8 mouse cellular contexts compared by ENCODE assay signal in genomic region chr5:134014257-134015163, GRCm38 (mm10).
DNase-seq lines count a peak whose midpoint lies in the region; ATAC-seq lines count a peak whose summit lies in the region.

No protein-coding gene starts in this region.

- 18% methylated on average over 13 of the region's 13 CpGs for WGBS in hindbrain, embryonic 14.5 days
- 64% methylated on average over 13 of the region's 13 CpGs for WGBS in midbrain, embryonic 12.5 days

- peaks cover 20% of the 10 kb centered on the region; the same call in 1 of the 2 replicates for H3K4me1 ChIP-seq in hindbrain, embryonic 14.5 days (replicated peaks; ENCODE audit: control insufficient read depth, insufficient read depth, low read length)
- H3K4me1 ChIP-seq in midbrain, embryonic 12.5 days, result peaks cover 14% of the 10 kb centered on the region

- H3K4me3 ChIP-seq in hindbrain, embryonic 14.5 days (replicated peaks; ENCODE audit: low read length), result no peak overlapping the region
- no peak overlapping the region for H3K4me3 ChIP-seq in midbrain, embryonic 12.5 days

- peak overlapping the region; percentile 44; the same call in 1 of the 2 replicates for H3K27ac ChIP-seq in hindbrain, embryonic 14.5 days
- H3K27ac ChIP-seq in midbrain, embryonic 12.5 days (replicated peaks), result 0 out of 2 replicates have a peak overlapping the region, but pooled peaks have one; percentile 17

- no peaks in the 10 kb centered on the region for H3K27me3 ChIP-seq in hindbrain, embryonic 14.5 days (ENCODE audit: control insufficient read depth, insufficient read depth, low read length)
- H3K27me3 ChIP-seq in midbrain, embryonic 12.5 days, result peaks cover 17% of the 10 kb centered on the region

- H3K9ac ChIP-seq in hindbrain, embryonic 14.5 days, result no peak overlapping the region
- H3K9ac ChIP-seq in midbrain, embryonic 12.5 days (replicated peaks), result no peak overlapping the region

- peak; percentile 78 for DNase-seq in adipocyte (ENCODE audit: low spot score)
- peak; percentile 44 to 77 for DNase-seq in cerebellum, postnatal 4 days (ENCODE audit: low spot score in 2 of 2)
- peak; percentile 78 for DNase-seq in gastrocnemius, postnatal 10 days
- peak; percentile 73 for DNase-seq in hindbrain, embryonic 14.5 days (ENCODE audit: low spot score)
- peak; percentile 50 to 57 for DNase-seq in layer of hippocampus, postnatal 14 days (ENCODE audit: low spot score in 2 of 2)
- peak; percentile 27 for DNase-seq in urinary bladder, adult 2 months (ENCODE audit: low spot score)

- no peaks in the 10 kb centered on the region for H3K36me3 ChIP-seq in hindbrain, embryonic 14.5 days (replicated peaks; ENCODE audit: control insufficient read depth, insufficient read depth)
- H3K36me3 ChIP-seq in midbrain, embryonic 12.5 days, result no peaks in the 10 kb centered on the region

- no peak overlapping the region for H3K4me2 ChIP-seq in hindbrain, embryonic 14.5 days (replicated peaks)
- no peak overlapping the region for H3K4me2 ChIP-seq in midbrain, embryonic 12.5 days (replicated peaks)

- peak; percentile 68; the same call in 1 of the 2 replicates for ATAC-seq in hindbrain, embryonic 14.5 days (ENCODE audit: low FRiP score)
- 0 out of 2 replicates have a peak, but pooled peaks have one; percentile 16 for ATAC-seq in midbrain, embryonic 12.5 days (ENCODE audit: low FRiP score, low read depth)
- no peak for ATAC-seq in inflammation-experienced regulatory T-cells, adult 6 months

- H3K9me3 ChIP-seq in hindbrain, embryonic 14.5 days (ENCODE audit: control insufficient read depth, low read length), result no peaks in the 10 kb centered on the region
- H3K9me3 ChIP-seq in midbrain, embryonic 12.5 days, result no peaks in the 10 kb centered on the region

Comparison
In these comparisons a context has a peak if more than half of its experiments do, and no peak if none do; other contexts are left out.
1. DNase-seq: peak in every context shown above with its lines; median percentile 78 in adipocyte; 78 in gastrocnemius, postnatal 10 days; 73 in hindbrain, embryonic 14.5 days; 60 in cerebellum, postnatal 4 days; 54 in layer of hippocampus, postnatal 14 days; 27 in urinary bladder, adult 2 months.